Mouse (Mus musculus): ENCODE data around the gene Mafk.

GRCm38 (mm10) chr5:139813126-139813490, 21.8 kb downstream of the Mafk start:
- TF ChIP-seq CTCF (IDR thresholded peaks at IDR 0.05; ENCODE audit: borderline replicate concordance, insufficient read depth, low read length) (no peak), POLR2A (IDR thresholded peaks at IDR 0.05; ENCODE audit: low read depth, low read length) (no peak)
